Mouse (Mus musculus): ENCODE data around the gene Tulp1.

DNA sequence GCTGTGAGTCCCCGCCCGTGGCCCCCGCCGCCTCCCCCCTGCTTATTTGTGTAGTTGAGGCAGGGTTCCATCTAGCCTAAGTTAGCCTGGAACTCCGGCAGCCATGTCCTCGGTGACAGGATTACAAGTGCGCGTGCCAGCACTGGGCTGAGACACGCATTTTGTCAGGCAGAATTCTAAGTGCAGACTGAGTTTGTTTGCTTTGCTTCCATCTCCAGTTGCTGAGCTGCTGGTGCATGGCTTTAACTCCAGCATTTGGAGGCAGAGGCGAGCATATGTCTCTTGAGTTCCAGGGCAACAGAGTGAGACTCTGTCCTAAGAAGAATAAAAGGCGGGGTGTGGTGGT is 51.2 kb downstream of the Tulp1 start:
- no peak for TF ChIP-seq POLR2A (IDR thresholded peaks at IDR 0.05; ENCODE audit: borderline replicate concordance, low read depth, low read length)
- no peak for TF ChIP-seq CTCF (IDR thresholded peaks at IDR 0.05; ENCODE audit: low read depth, low read length)

Measured in bone marrow macrophage, adult 2 months (primary cell).